Mouse (Mus musculus) midbrain, embryonic 15.5 days (tissue): Measurements from ENCODE around the gene Csf3r. TPM values are rescaled to one million over a fixed set of nuclear protein-coding genes. Genes with fewer than 3 reads are reported as not detected.
"Not testable (repeated sequence)": the region's sequence is repeated elsewhere in the genome, so short reads cannot be mapped to it uniquely, and the experiment has no call there.

Experiments used
- ATAC-seq: fragments of 200-750 bp; cut with Nextera tagmentation; replicated peaks from 2 replicates; pipeline ENCODE4 v1.8.0; 2017; ENCODE audit warnings: moderate TSS enrichment
- H3K27ac ChIP-seq: fragments of 300-500 bp; sonication (generic); 2 replicates; pipeline ENCODE4 v1.5.1; 2015; ENCODE audit warnings: mild to moderate bottlenecking, inconsistent platforms
- H3K27me3 ChIP-seq: fragments of 300-500 bp; sonication (generic); replicated peaks from 2 replicates; pipeline ENCODE4 v1.6.1; 2015; ENCODE audit warnings: inconsistent platforms
- H3K36me3 ChIP-seq: fragments of 300-500 bp; sonication (generic); replicated peaks from 2 replicates; pipeline ENCODE4 v1.6.1; 2015; ENCODE audit warnings: inconsistent platforms
- H3K4me1 ChIP-seq: fragments of 300-500 bp; sonication (generic); 2 replicates; pipeline ENCODE4 v1.6.1; 2015; ENCODE audit warnings: inconsistent platforms
- H3K4me2 ChIP-seq: fragments of 300-500 bp; sonication (generic); 2 replicates; pipeline ENCODE4 v1.6.1; 2015; ENCODE audit warnings: inconsistent platforms, mild to moderate bottlenecking, moderate library complexity
- H3K4me3 ChIP-seq: fragments of 300-500 bp; sonication (generic); 2 replicates; pipeline ENCODE4 v1.5.1; 2015; ENCODE audit warnings: mild to moderate bottlenecking, inconsistent platforms
- H3K9ac ChIP-seq: fragments of 300-500 bp; sonication (generic); 2 replicates; pipeline ENCODE4 v1.6.1; 2015; ENCODE audit warnings: mild to moderate bottlenecking, inconsistent platforms
- H3K9me3 ChIP-seq: fragments of 300-500 bp; sonication (generic); 2 replicates; pipeline ENCODE4 v1.6.1; 2016; ENCODE audit warnings: inconsistent platforms
- WGBS: fragments of 180-500 bp; shearing (Covaris S2); methylation state at CpG from one replicate; pipeline ENCODE4 v1.1.7; 2015; ENCODE audit warnings: mixed read lengths; 5-methylcytosine and 5-hydroxymethylcytosine counted together
- polyA plus RNA-seq: library from polyadenylated mRNA; unstranded; fragments of >200 nt; fragmentation: Nextera tagmentation; extraction: Ambion mirVana; gene quantifications from 2 replicates; pipeline ENCODE4 v1.2.1, GENCODE M21; 2015

The Csf3r gene
- polyA plus RNA-seq = 0.60 and 0.74 TPM in 2 replicates

DNA sequence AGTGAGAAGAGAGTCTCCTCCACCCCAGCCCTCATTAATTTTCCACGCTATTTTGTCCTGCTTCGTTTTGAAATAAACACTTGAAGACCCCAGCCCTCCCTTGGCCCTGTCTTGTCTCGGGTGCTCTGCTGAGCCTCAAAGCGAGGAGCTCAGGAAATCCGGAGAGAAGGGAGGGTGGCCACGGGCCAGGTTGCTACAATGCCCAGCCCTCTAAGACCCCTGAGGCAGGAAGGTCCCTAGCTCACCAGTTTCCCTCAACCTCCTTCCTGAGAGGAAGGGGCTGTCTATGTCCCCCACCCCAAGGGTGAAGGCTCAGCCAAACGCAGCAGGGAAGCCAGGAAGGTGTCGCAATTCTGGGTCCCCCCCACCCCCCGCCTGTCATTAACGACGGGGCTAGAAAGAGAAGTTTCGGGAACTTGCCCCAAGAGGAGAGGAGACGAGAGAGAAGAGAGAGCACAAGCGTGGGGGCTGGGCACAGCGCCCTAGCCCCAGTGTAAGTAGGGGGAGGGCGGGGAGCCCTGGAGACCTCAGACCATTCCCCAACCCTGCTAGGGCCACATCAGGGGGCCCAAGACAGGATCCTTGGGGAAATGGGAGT is at the start of gene Csf3r:
TSS of gene Csf3r (plus strand) at position 248 of the 598 bp plus-strand sequence.
- WGBS = 66% methylated on average over 16 of the region's 16 CpGs
- Histone ChIP-seq H3K9ac (no peak within 1 kb of the TSS), H3K9me3 (no peaks in the 10 kb centered on the region), H3K4me2 (no peak within 1 kb of the TSS), H3K36me3 (no peaks in the 10 kb centered on the region), H3K27ac (no peak within 1 kb of the TSS), H3K4me1 (no peaks in the 10 kb centered on the region), H3K4me3 (no peak within 1 kb of the TSS), H3K27me3 (no peaks in the 10 kb centered on the region)
- ATAC-seq = no peak

GRCm38 (mm10) chr4:125977768-125978167 is 46.6 kb upstream of the Csf3r start:
- no peak overlapping the region for H3K27ac ChIP-seq
- ATAC-seq = no peak
- 67% methylated on average over 9 of the region's 9 CpGs for WGBS
- H3K9ac ChIP-seq = no peak overlapping the region
- no peak overlapping the region for H3K4me3 ChIP-seq
- H3K36me3 ChIP-seq = no peaks in the 10 kb centered on the region
- H3K4me1 ChIP-seq = no peaks in the 10 kb centered on the region
- H3K27me3 ChIP-seq = no peaks in the 10 kb centered on the region
- H3K4me2 ChIP-seq = no peak overlapping the region
- no peaks in the 10 kb centered on the region for H3K9me3 ChIP-seq

GRCm38 (mm10) chr4:125983279-125983678 is 41.1 kb upstream of the Csf3r start:
- H3K27ac ChIP-seq = no peak overlapping the region
- no peak overlapping the region for H3K4me3 ChIP-seq
- ATAC-seq = no peak
- no peaks in the 10 kb centered on the region for H3K27me3 ChIP-seq
- H3K9me3 ChIP-seq = no peaks in the 10 kb centered on the region
- H3K9ac ChIP-seq = no peak overlapping the region
- no peaks in the 10 kb centered on the region for H3K4me1 ChIP-seq
- no peaks in the 10 kb centered on the region for H3K36me3 ChIP-seq
- 71% methylated on average over 8 of the region's 8 CpGs for WGBS
- no peak overlapping the region for H3K4me2 ChIP-seq

DNA sequence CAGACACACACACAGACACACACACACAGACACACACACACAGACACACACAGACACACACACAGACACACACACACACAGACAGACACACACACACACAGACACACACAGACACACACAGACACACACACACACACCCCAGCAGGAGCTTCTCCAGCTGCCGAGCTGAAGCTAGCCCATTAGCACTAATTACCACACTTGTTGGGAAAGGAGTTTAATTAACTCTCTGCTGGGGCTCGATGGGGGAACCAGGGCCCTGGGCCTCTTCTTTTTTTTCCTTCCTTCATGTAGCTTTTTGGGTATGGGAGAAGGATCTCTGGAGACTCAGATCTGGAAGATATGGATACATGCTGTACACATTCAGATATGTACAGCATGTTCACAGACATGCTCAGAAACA is 38.6 kb upstream of the Csf3r start:
- H3K27me3 ChIP-seq, H3K27ac ChIP-seq, H3K9me3 ChIP-seq, H3K4me1 ChIP-seq, H3K9ac ChIP-seq, H3K4me3 ChIP-seq, ATAC-seq, H3K36me3 ChIP-seq, H3K4me2 ChIP-seq: not testable (repeated sequence)
- 39% methylated on average over 2 of the region's 2 CpGs for WGBS

- 66% methylated on average over 3 of the region's 3 CpGs for WGBS
- ATAC-seq = no peak
- Histone ChIP-seq H3K9me3 (no peaks in the 10 kb centered on the region), H3K27ac (no peak overlapping the region), H3K36me3 (no peaks in the 10 kb centered on the region), H3K9ac (no peak overlapping the region), H3K27me3 (no peaks in the 10 kb centered on the region), H3K4me2 (no peak overlapping the region), H3K4me1 (no peaks in the 10 kb centered on the region; the same call in 1 of the 2 replicates), H3K4me3 (no peak overlapping the region)
These were observed 37.3 kb upstream of the Csf3r start for GRCm38 (mm10) chr4:125987071-125987470.

- 38% methylated on average over 11 of the region's 11 CpGs for WGBS
- Histone ChIP-seq H3K27me3 (no peaks in the 10 kb centered on the region), H3K4me3 (no peak overlapping the region), H3K36me3 (no peaks in the 10 kb centered on the region), H3K9me3 (no peaks in the 10 kb centered on the region), H3K4me2 (no peak overlapping the region), H3K27ac (no peak overlapping the region), H3K4me1 (no peaks in the 10 kb centered on the region; the same call in 1 of the 2 replicates), H3K9ac (no peak overlapping the region)
- ATAC-seq = no peak
These were observed 35.3 kb upstream of the Csf3r start for GRCm38 (mm10) chr4:125989061-125989460.

DNA sequence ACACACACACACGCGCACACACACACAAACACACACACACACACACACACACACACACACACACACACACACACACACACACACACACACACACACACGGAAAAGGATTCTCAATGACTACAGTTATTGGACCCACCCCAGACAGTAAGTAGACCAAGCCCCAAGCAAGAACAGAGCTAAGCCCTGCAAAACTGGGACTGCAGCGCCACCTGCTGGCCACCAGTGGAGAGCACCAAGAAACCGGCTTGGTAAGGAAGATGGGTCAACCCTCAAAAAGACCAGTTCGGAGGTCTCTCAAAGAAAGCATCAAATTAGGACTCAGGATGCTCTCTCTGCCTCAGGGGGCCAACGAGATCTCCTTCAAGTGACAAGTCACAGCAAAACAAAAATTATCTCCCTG is 34.2 kb upstream of the Csf3r start:
- ATAC-seq = peak; percentile 78
- Histone ChIP-seq H3K9me3 (no peaks in the 10 kb centered on the region), H3K27ac (no peak overlapping the region), H3K4me1 (no peaks in the 10 kb centered on the region; the same call in 1 of the 2 replicates), H3K36me3 (no peaks in the 10 kb centered on the region), H3K4me3 (no peak overlapping the region), H3K27me3 (no peaks in the 10 kb centered on the region), H3K9ac (no peak overlapping the region), H3K4me2 (no peak overlapping the region)
- WGBS = 28% methylated on average over 7 of the region's 7 CpGs

DNA sequence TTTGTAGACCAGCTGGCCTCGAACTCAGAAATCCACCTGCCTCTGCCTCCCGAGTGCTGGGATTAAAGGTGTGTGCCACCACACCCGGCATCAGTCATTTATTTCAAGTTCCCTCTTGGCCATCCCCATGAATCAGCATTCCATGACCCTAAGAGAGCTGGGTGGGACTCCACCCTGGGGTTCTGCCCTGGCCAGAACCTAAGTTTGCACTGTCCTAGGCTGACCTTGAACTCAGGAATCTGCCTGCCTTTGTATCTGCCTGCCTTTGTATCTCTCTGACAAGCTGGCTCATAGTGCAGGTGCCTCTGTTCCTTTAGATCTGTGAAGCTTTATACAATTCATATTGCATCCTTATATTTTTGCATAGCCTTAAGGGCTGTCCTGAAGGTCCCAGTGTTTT is 32.1 kb upstream of the Csf3r start:
- no peaks in the 10 kb centered on the region for H3K9me3 ChIP-seq
- ATAC-seq = no peak
- no peaks in the 10 kb centered on the region; the same call in 1 of the 2 replicates for H3K4me1 ChIP-seq
- WGBS = 82% methylated on average over 3 of the region's 3 CpGs
- H3K27me3 ChIP-seq = no peaks in the 10 kb centered on the region
- H3K9ac ChIP-seq = no peak overlapping the region
- H3K4me3 ChIP-seq = no peak overlapping the region
- no peak overlapping the region for H3K27ac ChIP-seq
- H3K4me2 ChIP-seq = no peak overlapping the region
- no peaks in the 10 kb centered on the region for H3K36me3 ChIP-seq

DNA sequence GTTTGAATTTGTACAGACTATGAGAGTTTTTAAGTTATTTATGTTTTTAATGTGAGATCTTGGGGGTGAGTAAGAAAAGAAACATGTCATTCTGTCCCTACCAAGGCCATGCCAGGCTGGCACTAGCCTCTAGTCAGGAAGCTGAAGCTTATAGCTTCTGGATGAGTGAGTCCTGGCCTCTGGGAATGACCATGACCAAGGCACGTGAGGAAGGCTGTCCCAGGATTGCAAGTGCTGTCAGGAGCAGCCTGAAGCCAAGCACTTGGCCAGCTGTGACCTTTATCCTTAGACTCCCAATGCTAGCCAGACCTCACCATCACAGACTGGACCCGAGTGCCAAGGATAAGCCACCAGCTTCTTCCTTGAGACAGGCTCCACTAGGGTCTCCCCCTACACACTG is 31.4 kb upstream of the Csf3r start:
- ATAC-seq = no peak
- H3K27ac ChIP-seq = no peak overlapping the region
- no peak overlapping the region for H3K9ac ChIP-seq
- no peak overlapping the region for H3K4me2 ChIP-seq
- WGBS = 43% methylated on average over 2 of the region's 2 CpGs
- H3K36me3 ChIP-seq = no peaks in the 10 kb centered on the region
- H3K27me3 ChIP-seq = no peaks in the 10 kb centered on the region
- 0 out of 2 replicates have a peak, but pooled peaks cover under 1% of the 10 kb centered on the region for H3K9me3 ChIP-seq
- H3K4me3 ChIP-seq = no peak overlapping the region
- no peaks in the 10 kb centered on the region; the same call in 1 of the 2 replicates for H3K4me1 ChIP-seq

- ATAC-seq = no peak
- WGBS = 9% methylated on average over 4 of the region's 4 CpGs
- Histone ChIP-seq H3K9ac (no peak overlapping the region), H3K27me3 (no peaks in the 10 kb centered on the region), H3K27ac (no peak overlapping the region), H3K4me1 (no peaks in the 10 kb centered on the region), H3K4me2 (no peak overlapping the region), H3K4me3 (no peak overlapping the region), H3K36me3 (no peaks in the 10 kb centered on the region), H3K9me3 (peaks cover 6% of the 10 kb centered on the region; the same call in 1 of the 2 replicates)
These were observed 27.8 kb upstream of the Csf3r start for GRCm38 (mm10) chr4:125996576-125996975.

- Histone ChIP-seq H3K36me3 (no peaks in the 10 kb centered on the region), H3K27me3 (no peaks in the 10 kb centered on the region), H3K9me3 (peaks cover 6% of the 10 kb centered on the region; the same call in 1 of the 2 replicates), H3K9ac (no peak overlapping the region), H3K4me3 (no peak overlapping the region), H3K27ac (no peak overlapping the region), H3K4me1 (no peaks in the 10 kb centered on the region), H3K4me2 (no peak overlapping the region)
- ATAC-seq = no peak
- 93% methylated on average over 2 of the region's 2 CpGs for WGBS
These were observed 26.5 kb upstream of the Csf3r start for GRCm38 (mm10) chr4:125997826-125998225.

GRCm38 (mm10) chr4:126001311-126002199 is 22.8 kb upstream of the Csf3r start:
- H3K36me3 ChIP-seq = no peaks in the 10 kb centered on the region
- no peaks in the 10 kb centered on the region for H3K4me1 ChIP-seq
- ATAC-seq = no peak
- no peak overlapping the region for H3K9ac ChIP-seq
- H3K4me3 ChIP-seq = no peak overlapping the region
- H3K27ac ChIP-seq = no peak overlapping the region
- WGBS = 84% methylated on average over 12 of the region's 12 CpGs
- H3K4me2 ChIP-seq = no peak overlapping the region
- no peaks in the 10 kb centered on the region for H3K27me3 ChIP-seq
- H3K9me3 ChIP-seq = peaks cover 6% of the 10 kb centered on the region; the same call in 1 of the 2 replicates
